Mouse (Mus musculus) left cerebral cortex, adult 2 months (tissue): ENCODE data around the gene Gtf3c2. TPM values are rescaled to one million over a fixed set of nuclear protein-coding genes. Genes with fewer than 3 reads are reported as not detected.
A peak's percentile ranks its signal among the peaks of the same experiment; 100 is the strongest.
"Not testable (repeated sequence)": the region's sequence is repeated elsewhere in the genome, so short reads cannot be mapped to it uniquely, and the experiment has no call there.

Source experiments
- DNase-seq, 2 experiments: peaks; one replicate each; pipeline ENCODE4 v3.0.0; 2021 to 2022; ENCODE audit warnings: low spot score in 2 of 2, mixed read lengths in 1 of 2; ENCODE audit errors: extremely low spot score in 1 of 2
- H3K27ac ChIP-seq: fragments of 200-600 bp; 2 replicates; pipeline ENCODE4 v1.8.1; 2022
- H3K4me3 ChIP-seq: fragments of 200-600 bp; 2 replicates; pipeline ENCODE4 v1.8.1; 2022
- CTCF ChIP-seq: fragments of 200-600 bp; IDR thresholded peaks from 2 replicates; pipeline ENCODE4 v1.8.1; 2022; ENCODE audit warnings: antibody characterized with exemption, mild to moderate bottlenecking, moderate library complexity
- intact Hi-C: fragments of 180-260 bp; cut with DNase I; formaldehyde crosslinking; loops from one replicate; pipeline ENCODE4 v1.15.1; 2025
- long read RNA-seq, 2 experiments: library from polyadenylated mRNA; stranded (forward); transcript quantifications; one replicate each; pipeline ENCODE4 v2.0.0; 2021; ENCODE audit warnings: borderline mapping rate in 2 of 2
- total RNA-seq, 2 experiments: library from RNA; stranded (reverse); gene quantifications; 2 replicates each; pipeline ENCODE4 v1.2.3; 2021

Gene Gtf3c2
- 10 to 100 TPM; 56.8 to 61.1 TPM for total RNA-seq
- long read RNA-seq, experiment 1, full-length matches to known transcripts, result 16 of 47 reads
- long read RNA-seq, experiment 1, partial matches to known transcripts, result 10 of 47 reads
- long read RNA-seq, experiment 1, other reads (novel, unspliced or antisense), result 21 of 47 reads
- long read RNA-seq, experiment 2, full-length matches to known transcripts, result 6 of 26 reads
- long read RNA-seq, experiment 2, partial matches to known transcripts, result 10 of 26 reads
- long read RNA-seq, experiment 2, other reads (novel, unspliced or antisense), result 10 of 26 reads

DNA sequence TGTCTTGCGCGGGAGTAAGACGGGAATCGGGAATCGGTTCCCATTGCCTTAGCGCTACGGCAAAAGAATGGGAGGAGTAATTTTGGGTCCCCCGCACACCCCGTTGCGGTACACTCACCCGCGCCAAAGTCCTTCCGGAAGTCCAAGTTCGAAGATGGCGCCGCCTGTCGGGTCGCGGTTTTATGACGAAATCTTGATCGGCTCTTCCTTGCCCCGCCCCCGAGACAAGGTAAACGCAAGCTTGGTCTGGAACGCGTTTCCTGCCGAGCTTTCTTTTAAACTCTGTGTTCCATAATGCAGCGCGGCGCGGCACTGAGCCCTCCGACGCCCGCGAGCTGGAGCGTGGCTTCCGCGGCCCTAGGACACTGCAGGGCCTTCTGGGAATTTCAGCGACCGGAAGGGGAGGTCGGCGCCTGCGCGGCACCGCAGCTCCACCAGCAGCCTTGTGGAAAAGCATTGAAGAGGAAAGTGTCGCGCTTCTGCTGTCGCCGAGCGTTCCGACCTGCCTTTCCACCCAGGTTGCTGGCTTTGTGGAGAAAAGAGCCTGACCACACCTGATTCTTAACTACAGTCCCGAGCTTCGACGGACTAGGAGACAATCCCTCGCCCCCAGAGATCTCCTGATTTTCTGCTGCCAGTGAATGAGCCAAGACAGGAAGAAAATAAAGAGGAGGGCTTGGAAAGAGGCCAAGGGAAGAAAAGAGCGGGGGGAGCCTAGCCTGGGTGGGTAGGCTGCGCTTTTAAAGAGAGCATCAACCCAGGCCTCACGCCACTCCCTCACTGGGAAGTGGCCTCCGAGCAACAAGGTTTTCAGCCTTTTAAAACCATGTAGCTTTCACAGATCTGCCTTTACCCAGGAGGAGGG is at the start of gene Gtf3c2, which contains the start of gene Gm29609:
Gtf3c2 (minus strand) TSS at position 379 of the 865 bp plus-strand sequence.
Gm29609 (minus strand) TSS at position 146 of the 865 bp plus-strand sequence.
- intact Hi-C loops, result loop anchor here (1.0 kb wide), 2 partner anchors 13 to 26 kb away; partner anchors contain the start of genes Eif2b4, Mpv17 and Snx17
- peak within 1 kb of the TSS; percentile 96 for H3K27ac ChIP-seq
- peak; percentile 96 for DNase-seq
- H3K4me3 ChIP-seq, result peak within 1 kb of the TSS; percentile 91
- no peak; the same call in 1 of the 2 replicates for TF ChIP-seq CTCF

DNA sequence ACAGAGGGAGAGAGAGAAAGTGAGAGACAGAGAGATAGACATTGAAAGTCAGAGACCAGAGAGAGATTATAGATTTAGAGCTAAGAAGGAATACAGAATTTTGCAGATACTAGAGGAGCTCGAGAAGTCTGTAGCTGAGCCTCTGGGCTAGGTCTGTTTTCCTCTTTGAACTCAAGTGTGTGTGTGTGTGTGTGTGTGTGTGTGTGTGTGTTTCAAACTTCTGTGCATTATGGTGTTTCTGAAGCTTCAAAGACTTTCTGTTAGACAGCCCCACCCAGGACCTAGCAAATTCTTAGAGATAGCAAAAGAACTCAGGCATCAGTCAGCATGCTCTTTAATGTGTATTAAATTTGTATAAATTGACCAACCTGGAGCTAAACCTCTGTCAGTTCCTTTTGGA is 46.7 kb upstream of the Gtf3c2 start:
- intact Hi-C loops, result no loop called here
- no peak for DNase-seq
- no peak overlapping the region for H3K4me3 ChIP-seq

DNA sequence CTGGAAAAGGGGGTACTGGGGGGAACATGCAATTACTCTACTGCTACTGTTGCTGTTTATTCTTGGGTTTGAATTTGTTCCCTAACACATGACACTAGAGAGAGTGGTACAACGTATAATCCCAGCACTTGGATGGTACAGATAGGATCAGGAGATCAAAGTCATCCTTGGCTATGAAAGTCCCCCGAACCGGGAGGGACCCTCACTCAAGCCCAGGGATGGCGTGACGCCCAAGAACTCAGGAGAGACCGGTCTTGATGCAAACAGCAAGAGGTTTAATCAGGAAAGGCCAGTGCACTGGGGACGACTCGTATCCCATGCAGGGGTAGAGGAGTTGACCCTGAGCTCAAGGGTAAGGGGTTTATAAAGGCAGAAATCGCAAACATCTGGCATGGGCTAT is 42.8 kb upstream of the Gtf3c2 start:
- no peak for DNase-seq
- no peak overlapping the region for H3K4me3 ChIP-seq
- intact Hi-C loops, result loop anchor here (1.0 kb wide), 1 partner anchor 106 kb away; no protein-coding TSS in a partner anchor
- H3K27ac ChIP-seq, result no peak overlapping the region
- TF ChIP-seq CTCF, result no peak

More for the DNA sequence above, 46.7 kb upstream of the Gtf3c2 start:
- TF ChIP-seq CTCF, result no peak
- H3K27ac ChIP-seq, result no peak overlapping the region

DNA sequence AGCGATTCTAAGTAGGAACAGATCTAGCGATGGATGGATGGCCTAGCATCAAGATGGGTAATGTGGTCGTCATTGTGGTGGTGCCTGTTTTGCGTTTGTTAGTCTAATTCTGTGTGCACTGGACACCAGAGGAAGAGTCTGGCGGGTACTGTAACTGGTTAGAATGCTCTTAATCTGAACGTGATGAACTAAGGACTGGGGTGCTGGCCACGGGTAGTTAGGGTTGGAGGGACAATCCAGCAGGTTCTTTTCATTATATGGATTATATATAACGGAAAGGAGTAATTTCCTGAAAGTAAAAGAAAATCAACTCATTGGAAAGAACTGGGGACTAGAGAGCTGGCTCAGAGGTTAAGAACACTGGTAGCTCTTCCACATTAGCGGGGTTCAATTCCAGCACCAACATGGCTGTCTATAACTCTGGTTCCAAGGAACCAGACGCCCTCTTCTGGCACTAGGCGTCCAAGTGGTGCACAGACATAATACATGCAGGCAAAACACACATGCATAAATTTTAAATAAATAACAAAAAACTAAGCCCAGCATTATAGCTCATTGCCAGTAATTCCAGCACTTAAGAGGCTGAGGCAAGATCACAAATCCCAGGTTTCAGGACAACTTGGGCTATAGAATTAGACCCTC is 41.5 kb upstream of the Gtf3c2 start:
- intact Hi-C loops, result no loop called here
- no peak for DNase-seq
- Histone ChIP-seq H3K27ac (peak overlapping the region; percentile 88), H3K4me3 (peak overlapping the region; percentile 97)
- TF ChIP-seq CTCF, result peak; percentile 44

DNA sequence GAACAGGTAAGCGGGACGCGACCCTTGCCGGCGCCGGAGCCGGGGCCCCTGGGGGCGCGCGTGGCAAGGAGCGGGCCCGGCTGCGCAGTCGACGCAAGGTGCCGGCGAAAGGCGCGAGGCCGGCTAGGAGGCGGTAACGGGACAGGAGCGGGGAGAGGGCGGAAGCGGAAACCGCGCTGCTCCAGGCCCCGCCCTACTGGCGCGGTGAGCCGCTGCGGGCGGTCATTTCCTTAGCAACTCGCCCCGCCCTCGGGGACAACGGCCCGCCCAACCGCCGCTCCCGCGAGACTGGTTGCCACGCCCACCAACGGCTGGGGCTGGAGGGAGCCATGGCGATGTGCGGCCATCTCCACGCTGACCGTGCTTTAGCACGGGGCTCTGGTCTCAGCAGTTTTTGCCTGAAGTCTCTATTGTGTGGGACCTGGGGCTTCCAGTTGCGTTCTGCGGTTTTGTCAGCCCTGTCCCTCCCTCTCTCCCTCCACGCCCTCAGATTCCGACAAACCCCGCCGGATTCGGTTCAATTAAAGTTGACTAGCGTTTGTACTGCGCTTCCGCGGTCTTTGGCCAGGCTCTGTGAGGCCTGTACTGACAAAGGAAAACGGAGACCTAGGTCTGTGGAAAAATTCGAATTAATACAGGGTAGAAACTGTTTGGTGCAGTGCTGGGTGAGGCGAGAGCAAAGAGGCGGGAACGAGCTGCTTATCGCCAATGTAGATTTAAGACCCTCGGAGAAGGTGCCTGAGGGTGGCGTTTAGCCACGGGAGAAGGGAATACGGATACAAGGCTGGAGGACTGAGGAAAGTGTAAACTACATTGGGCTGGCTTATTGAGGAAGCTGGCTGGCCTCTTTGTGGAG is 40.7 kb upstream of the Gtf3c2 start, which contains the start of gene Ppm1g:
Ppm1g (minus strand) TSS at position 240 of the 856 bp plus-strand sequence.
- no peak for TF ChIP-seq CTCF
- Histone ChIP-seq H3K4me3 (peak within 1 kb of the TSS; percentile 97), H3K27ac (peak within 1 kb of the TSS; percentile 90)
- peak; percentile 97 for DNase-seq
- intact Hi-C loops, result loop anchor here (1.0 kb wide), 1 partner anchor 20 kb away; the partner anchor contains the start of gene Nrbp1

DNA sequence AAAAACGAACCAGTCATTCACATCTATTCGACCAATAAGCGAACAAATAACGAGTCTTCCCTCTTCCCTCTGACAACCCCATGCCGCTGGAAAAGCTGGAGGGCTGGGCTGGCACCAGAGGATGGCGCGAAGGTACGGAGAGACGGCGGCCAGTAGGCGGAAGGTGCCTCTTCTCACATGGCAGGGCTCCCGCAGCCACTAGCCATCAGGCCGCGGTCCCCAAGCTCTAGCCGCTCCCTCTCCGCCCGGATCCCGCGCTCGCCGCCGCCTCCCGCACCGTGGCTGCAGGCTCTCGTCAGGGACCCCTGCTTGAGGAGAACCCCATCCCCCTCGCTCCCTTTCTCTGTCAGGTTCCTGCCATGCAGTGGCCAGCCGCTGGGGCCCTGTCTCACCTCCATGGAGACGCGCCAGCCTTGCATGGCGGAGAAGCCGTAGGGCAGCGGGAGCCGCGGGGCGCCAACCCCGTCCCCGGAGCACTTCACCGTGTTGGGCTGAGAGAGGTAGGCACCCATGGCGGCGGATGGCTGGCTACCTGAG is 40.0 kb upstream of the Gtf3c2 start:
- peak overlapping the region; percentile 90 for H3K27ac ChIP-seq
- H3K4me3 ChIP-seq, result peak overlapping the region; percentile 97
- DNase-seq, result peak in 1 of 2 experiments; percentile 45
- peak; percentile 8 for TF ChIP-seq CTCF
- intact Hi-C loops, result loop anchor here (1.0 kb wide), 1 partner anchor 20 kb away; the partner anchor contains the start of gene Nrbp1

DNA sequence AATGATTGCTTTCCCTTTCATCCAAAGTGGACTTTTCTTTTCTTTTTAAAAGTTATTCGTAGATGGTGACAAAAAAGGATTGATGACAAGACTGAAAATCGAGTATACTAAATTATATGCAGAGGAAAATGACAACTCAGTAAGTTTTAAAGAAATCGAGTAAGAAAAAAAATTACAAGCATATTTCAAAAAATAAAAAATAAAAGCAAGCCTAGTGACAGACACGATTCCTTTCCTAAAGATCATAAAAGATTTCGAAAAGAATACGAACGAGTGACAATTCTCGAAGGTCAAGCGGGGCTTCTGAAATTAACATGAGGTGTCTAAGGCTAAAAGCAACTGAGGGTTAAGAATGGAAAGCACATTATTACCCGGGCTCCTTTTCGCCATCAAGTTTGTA is 39.5 kb upstream of the Gtf3c2 start:
- peak overlapping the region; percentile 90; the same call in 1 of the 2 replicates for H3K27ac ChIP-seq
- intact Hi-C loops, result no loop called here
- TF ChIP-seq CTCF, result no peak
- H3K4me3 ChIP-seq, result peak overlapping the region; percentile 97
- no peak for DNase-seq

DNA sequence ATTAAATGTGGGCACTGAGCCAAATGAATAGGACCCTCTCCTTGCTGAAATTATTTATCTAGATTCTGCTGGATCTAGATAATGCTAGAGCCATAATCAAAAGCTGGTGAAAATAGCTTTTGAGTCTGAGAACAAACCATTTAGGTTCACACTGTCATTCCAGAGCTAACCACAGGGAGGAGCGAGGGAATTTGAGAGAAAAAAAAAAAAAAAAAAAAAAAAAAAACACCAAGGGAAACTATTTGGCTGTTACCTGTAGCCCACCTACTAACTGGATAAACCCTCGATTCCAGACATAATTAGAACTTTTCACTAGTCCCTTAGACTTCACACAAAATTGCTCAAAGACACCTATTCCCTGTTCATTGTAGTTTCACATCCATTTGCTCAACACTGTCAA is 39.1 kb upstream of the Gtf3c2 start:
- Histone ChIP-seq H3K4me3 (peak overlapping the region; percentile 97), H3K27ac (no peak overlapping the region)
- peak; percentile 55 for TF ChIP-seq CTCF
- intact Hi-C loops, result no loop called here
- no peak for DNase-seq

DNA sequence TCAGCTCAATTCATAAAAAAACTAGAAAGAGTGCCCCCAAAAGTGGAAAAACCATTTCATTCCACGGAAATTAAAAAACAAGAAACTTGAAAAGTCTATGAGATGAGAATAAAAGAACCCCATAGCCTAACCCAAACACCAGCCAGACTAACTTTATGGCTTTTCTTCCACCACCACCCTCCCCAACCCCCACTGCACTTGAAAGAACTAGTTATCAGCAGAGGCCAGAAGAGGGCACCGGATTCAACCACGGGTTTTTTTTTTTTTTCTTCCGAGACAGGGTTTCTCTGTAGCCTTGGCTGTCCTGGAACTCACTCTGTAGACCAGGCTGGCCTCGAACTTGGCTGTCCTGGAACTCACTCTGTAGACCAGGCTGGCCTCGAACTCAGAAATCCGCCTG is 38.4 kb upstream of the Gtf3c2 start:
- TF ChIP-seq CTCF, result no peak
- no peak overlapping the region for H3K27ac ChIP-seq
- DNase-seq, result no peak
- no peak overlapping the region for H3K4me3 ChIP-seq
- intact Hi-C loops, result no loop called here

DNA sequence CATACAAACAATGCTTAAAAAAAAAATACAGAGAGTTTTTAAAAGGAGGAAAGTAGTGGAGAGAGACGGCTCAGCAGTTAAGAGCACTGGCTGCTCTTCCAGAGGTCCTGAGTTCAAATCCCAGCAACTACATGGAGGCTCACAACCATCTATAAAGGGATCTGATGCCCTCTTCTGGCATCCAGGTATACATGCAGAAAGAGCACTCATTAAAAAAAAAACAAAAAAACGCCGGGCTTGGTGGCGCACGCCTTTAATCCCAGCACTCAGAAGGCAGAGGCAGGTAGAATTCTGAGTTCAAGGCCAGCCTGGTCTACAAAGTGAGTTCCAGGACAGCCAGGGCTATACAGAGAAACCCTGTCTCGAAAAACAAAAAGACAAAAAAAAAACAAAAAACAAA is 36.6 kb upstream of the Gtf3c2 start:
- intact Hi-C loops, H3K27ac ChIP-seq, DNase-seq, H3K4me3 ChIP-seq: not testable (repeated sequence)
